Mouse (Mus musculus): ENCODE results near the gene Cetn3. TPM values are rescaled to one million over a fixed set of nuclear protein-coding genes. Genes with fewer than 3 reads are reported as not detected.
A peak's percentile ranks its signal among the peaks of the same experiment; 100 is the strongest.

Gene Cetn3
- polyA plus RNA-seq (2015; fragmentation: Nextera tagmentation; extraction: Ambion mirVana): 247 and 255 TPM in 2 replicates

DNA sequence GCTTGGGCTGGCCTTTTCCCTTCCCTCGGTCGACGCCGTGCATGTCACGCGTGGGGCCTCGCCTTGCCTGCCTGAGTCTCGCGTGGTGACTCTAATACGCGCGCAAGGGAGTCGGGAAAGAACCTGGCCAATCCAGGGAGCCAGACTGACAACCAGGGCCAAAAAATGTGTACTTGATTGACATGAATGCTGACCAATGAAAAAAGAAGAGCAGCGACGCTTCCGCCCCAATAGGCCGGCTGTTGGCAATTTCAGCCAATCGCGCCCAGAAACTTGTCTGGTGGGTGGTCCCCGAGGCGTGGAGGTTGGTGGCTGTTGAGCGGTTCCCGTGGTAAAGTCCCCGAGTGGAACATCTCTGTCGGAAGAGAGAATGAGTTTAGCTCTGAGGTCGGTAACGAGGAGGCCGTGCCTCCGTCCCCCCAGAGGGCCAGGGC is at the start of gene Cetn3:
TSS of gene Cetn3 (plus strand) at position 107 of the 434 bp plus-strand sequence.
- DNase-seq (ENCODE audit: low spot score): peak; percentile 97

- DNase-seq (ENCODE audit: low spot score): no peak
Measured at GRCm38 (mm10) chr13:81736606-81737005, 46.3 kb upstream of the Cetn3 start.

- DNase-seq (ENCODE audit: low spot score): no peak
Measured at GRCm38 (mm10) chr13:81740898-81741297, 42.0 kb upstream of the Cetn3 start.

GRCm38 (mm10) chr13:81743391-81744091 is 39.3 kb upstream of the Cetn3 start:
- DNase-seq (ENCODE audit: low spot score): no peak

GRCm38 (mm10) chr13:81744092-81744396 is 38.8 kb upstream of the Cetn3 start:
- DNase-seq (ENCODE audit: low spot score): no peak

- no peak for DNase-seq (ENCODE audit: low spot score)
Measured at GRCm38 (mm10) chr13:81754878-81755277, 28.0 kb upstream of the Cetn3 start.

DNA sequence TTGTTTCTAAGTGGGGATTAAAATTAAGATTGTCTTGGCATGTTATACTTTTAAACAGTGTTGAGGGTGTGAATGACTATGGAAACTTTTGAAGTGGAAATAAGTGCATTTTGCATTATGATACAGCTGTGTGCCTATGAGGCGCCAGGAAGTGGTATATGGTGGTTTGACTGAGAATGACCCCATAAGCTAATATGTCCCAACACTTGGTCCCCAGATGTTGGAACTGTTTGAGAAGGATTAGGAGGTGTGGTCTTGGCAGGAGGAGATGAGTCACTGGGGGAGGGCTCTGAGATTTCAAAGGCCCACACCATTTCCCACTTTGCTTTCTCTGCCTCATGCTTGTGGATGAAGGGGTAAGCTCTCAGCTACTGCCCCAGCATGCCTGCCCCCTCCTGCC is 27.6 kb upstream of the Cetn3 start:
- DNase-seq (ENCODE audit: low spot score): no peak

DNA sequence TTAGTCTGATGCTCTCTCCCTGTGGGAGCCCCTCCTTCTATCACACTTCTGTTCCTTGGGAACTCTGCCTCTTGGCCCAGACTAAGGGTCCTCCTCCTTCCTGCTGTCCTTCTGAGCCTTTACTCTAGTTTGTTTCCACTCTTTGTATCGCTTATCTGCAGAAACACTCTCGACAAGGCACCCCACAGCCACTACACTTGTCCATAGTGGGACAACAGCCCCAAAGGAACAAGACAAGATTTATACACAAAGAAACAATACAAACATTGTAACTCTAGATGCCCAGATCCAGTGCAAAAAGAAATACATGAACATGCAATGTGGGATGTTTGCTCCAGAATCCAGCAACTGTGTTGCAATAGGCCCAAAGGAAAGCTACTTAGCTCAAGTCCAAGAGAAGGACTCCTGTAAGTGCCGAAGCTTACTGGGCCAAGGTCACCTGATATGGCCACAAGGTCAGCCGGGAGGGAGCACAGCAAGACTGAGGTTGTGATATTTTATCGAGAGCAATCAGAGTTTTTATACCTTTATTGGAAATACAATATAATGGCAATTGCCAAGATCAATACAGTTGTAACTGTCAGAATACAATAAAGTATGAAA is 25.7 kb upstream of the Cetn3 start:
- no peak for DNase-seq (ENCODE audit: low spot score)

DNA sequence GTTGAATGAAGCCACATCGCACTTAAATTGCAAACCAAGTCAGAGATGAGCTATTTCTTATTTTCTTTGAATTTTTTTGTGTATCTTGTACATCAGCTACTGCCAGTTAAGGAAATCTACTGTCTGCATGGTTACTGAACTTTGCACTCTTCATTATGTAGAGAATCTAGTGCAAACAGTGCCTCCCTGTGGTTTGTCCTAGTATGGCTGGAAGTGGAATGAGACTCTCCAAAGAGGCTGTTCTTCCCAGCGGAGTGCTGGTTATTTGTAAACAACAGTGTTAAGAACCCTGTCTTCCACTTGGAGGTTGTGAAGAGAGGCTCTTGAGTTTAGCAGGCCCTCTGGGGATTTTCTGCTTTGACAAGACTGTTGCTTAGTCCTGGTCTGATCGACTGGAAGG is 22.5 kb upstream of the Cetn3 start:
- DNase-seq (ENCODE audit: low spot score): peak; percentile 58

- DNase-seq (ENCODE audit: low spot score): peak; percentile 60
Measured at GRCm38 (mm10) chr13:81761566-81762186, 21.2 kb upstream of the Cetn3 start.

DNA sequence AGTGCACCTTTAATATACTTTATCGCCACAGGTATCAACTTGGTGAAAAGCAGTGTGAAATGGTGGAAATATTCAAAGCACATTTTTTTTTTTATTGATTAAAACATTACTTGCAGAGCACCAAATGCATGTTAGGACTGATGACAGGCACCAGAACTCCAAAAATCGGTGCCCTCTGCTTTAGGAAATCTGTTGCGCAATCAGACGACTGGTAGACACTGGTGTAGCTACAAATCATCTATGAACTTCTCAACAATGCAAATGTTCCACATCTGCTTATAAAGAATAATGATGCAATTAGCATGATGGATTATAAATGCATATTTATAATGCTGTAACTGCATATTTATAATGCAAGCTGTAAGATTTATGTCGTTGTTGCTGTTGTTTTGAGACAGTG is 18.7 kb upstream of the Cetn3 start:
- DNase-seq (ENCODE audit: low spot score): no peak

DNA sequence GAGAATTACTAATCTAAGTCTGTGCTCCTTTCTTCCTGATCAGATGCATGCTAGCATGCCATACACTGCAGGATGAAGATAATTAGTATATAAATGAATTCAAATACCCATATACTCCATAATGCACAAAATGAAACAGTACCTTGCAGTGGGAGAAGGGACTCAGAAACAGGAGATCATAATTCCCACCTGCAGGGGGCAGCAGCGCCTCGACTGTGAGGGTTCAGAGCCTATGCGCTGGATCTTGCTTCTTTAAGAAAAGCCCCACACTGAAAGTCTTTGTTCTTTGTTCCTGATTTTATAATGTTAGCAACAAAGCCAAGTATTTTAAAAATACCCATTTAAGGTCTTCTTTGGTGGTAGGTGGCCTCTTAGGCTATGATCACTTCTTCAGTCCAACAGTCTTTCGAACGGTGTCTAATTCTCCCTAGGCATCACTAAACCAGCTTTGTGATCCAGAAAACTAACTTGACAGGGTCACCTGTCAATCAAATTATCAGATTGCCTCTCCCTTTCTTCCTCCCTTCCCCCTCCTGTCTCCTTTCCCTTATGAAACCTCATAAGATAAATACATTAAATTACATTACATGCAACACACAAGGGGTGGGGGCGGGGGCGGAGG is 15.7 kb upstream of the Cetn3 start:
- DNase-seq (ENCODE audit: low spot score): peak; percentile 69

DNA sequence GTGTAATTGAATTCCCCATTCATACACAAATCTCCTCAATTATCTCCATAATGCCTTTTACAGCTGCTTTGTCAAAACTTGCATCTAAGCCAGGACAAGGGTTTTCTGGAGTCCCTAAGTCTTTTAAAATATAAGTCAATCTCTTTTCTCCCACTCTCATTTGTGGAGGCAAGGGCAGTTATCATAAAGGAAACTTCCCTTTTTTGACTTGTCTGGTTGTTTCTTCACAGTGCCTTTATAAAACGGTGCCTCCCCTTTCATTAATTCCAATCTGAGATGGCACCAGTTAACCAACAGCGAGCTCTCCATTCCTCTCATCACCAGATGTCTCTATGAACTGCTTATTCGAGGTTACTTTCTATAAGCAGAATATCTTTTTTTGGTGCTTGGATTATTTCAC is 6.7 kb upstream of the Cetn3 start:
- no peak for DNase-seq (ENCODE audit: low spot score)

GRCm38 (mm10) chr13:81782475-81782874 is 402 bp upstream of the Cetn3 start:
- no peak for DNase-seq (ENCODE audit: low spot score)

DNA sequence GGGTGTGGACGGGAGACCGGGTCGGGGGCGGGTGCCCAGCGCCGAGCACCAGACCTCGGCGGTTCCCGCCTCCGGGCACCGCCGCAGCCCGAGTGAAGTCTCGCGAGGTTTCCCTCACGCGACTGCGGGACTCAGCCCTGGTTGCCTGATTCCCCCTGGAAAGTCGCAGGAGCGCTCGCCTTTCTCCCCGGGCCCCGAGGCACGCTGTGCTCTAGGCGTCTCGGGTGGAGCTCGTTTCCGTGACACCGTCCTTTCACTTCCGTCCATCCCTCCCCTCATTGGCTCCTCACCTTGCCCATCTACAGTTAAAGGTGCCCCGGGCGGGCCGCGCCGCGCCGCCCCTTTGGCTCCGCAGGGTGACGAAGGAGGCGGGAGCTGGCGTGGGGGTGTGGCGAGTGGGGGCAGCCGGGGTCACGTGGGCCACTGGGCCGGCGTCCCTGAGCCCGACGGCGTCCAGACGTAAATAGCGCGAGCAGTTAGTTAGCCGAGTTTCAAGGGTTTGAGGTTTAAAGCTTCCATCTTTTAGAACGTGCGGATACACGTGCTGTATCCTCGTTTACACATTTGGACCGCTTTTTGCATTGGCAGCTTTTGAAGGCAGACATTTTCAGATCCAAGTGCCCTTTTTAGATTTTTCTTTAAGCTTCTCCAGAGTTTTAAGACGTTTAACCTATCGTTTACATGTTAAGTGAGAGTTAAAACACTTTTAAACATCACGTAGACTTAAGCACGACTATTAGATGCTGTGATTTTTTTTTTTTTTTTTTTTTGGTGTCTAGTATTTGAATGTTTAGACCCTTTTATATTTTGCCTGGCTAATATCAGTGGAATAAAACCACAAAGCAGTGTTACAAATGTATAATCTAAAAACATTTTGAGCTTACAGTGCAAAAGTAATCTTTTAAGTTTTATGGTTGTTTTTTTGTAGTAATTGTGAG is 797 bp downstream of the Cetn3 start:
- DNase-seq (ENCODE audit: low spot score): peak; percentile 95

DNA sequence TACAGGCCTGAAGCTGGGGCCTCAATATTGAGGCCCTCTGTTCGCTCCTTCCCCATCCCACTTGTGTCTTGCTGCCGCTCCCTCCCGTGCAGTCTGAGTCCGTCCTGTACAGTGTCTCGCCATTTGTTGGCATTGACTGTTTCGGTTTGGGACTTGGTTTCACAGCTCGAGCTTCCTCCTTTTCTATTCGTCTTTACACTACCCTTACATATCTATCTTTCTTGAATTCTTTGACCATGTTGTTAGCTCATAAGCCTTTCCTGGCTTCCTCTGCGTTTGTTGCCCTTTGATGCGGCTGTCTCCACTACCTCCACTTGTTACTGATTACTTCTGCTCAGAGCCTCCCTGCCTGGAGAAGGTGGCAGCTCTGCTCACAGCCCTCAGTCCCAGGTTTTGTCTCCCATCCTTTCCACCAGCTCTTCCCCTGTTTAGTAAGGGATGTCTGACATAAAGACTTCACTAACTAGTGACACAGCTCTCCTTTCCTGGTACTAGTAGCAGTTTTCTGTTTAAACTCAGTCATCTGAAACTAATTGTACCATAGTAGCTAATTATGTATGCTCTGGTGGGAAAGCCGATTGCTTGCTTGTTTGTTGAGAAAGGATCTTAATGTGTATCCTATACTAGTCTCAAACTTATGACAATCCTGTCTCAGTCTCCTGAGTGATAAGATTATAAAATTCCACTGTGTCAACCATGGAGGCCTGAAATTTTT is 3.0 kb downstream of the Cetn3 start:
- DNase-seq (ENCODE audit: low spot score): no peak

DNA sequence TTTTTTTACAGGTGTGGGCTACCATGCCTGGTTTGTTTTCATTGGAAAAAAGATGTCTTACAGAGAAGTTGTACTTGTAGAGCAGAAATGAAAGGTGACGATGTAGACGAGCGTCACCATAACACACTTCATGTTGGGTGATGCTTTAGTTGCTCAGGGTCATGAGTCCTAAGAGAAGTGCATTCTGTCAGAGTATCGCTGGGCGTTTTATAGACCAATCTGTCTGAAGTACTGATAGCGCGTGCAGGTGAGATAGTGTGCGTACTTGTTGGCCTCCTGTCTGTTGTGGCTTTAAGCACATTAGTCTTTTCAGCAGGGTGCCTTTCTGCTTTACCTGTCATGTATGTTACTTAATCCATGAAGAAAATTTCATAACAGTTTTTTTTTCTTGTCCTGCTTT is 7.3 kb downstream of the Cetn3 start:
- DNase-seq (ENCODE audit: low spot score): no peak

- DNase-seq (ENCODE audit: low spot score): no peak
Measured at GRCm38 (mm10) chr13:81791861-81792260, 9.0 kb downstream of the Cetn3 start.

GRCm38 (mm10) chr13:81793850-81794249 is 11.0 kb downstream of the Cetn3 start:
- peak; percentile 30 for DNase-seq (ENCODE audit: low spot score)

GRCm38 (mm10) chr13:81801121-81801520 is 18.2 kb downstream of the Cetn3 start:
- peak; percentile 13 for DNase-seq (ENCODE audit: low spot score)

DNA sequence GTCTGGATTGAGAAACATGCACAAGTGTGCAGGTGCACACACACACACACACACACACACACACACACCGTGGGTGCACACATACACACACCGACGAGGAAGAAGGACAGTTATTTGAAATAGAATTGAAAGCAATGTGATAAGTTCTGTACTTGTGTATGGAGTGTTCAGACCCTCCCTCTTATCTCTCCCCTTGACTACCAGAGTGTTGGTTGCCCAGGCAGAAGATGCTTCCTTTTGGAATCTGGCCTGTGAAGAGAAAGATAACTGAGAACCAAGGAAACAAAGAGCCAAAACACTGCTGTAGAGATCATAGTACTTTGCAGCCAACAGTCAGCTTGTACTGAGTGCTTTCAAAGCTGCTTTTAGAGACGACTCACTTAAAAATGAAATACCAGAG is 20.8 kb downstream of the Cetn3 start:
- no peak for DNase-seq (ENCODE audit: low spot score)
